ENCODE assay signal across 15 mouse cellular contexts in the genomic region with DNA sequence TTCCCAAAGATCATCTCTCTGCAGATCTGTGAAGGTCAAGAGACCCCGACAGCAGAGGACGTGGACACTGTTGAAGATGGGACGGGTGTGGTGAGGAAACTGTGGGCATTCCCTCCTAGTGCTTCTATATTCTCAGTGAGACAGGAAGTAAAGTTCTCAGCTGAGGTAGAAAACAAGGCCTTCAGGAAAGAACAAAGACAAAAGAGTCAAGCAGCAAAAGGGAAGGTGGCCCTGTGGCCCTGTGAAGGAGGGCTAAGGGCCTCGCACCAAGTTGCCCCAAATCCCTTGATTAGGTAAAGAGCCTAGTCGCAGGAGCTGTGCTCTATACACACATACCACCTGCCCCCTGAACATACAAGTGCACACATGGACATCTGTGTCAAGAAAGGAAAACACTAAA.
"Had no signal": no experiment of that assay in that cellular context is flagged by ENCODE, and none has a peak within 500 bp of the region (broad histone marks: within the 10 kb centered on the region; RNA-seq: fewer than 3 reads in every experiment).

No protein-coding gene starts in this region.

- H3K4me1 ChIP-seq: liver, embryonic 12.5 days; midbrain, embryonic 15.5 days had no signal

- H3K36me3 ChIP-seq: liver, embryonic 12.5 days; midbrain, embryonic 10.5 days; midbrain, embryonic 13.5 days; midbrain, embryonic 15.5 days; neural tube, embryonic 12.5 days had no signal

- ATAC-seq: liver, embryonic 12.5 days; midbrain, embryonic 13.5 days; midbrain, embryonic 15.5 days had no signal

- H3K27me3 ChIP-seq: liver, embryonic 12.5 days; neural tube, embryonic 12.5 days had no signal

- H3K27ac ChIP-seq: liver, embryonic 12.5 days; liver, embryonic 14.5 days; midbrain, embryonic 10.5 days; midbrain, embryonic 13.5 days; midbrain, embryonic 15.5 days; neural tube, embryonic 12.5 days had no signal

- DNase-seq: lung, adult 18-20 months; lung, embryonic 14.5 days; lung, postnatal 10 days; lung, postnatal 4 days; right cerebral cortex, postnatal 14 days; right cerebral cortex, postnatal 4 days; thymus, postnatal 14 days; thymus, postnatal 36 days had no signal

- H3K4me3 ChIP-seq: liver, embryonic 12.5 days; midbrain, embryonic 10.5 days; midbrain, embryonic 13.5 days; midbrain, embryonic 15.5 days; myocyte; neural tube, embryonic 12.5 days had no signal
